Mouse (Mus musculus) stomach, postnatal 0 days (tissue): ENCODE results near the gene Pwwp2a. TPM values are rescaled to one million over a fixed set of nuclear protein-coding genes. Genes with fewer than 3 reads are reported as not detected.

ENCODE experiments used
- ATAC-seq: fragments of 200-750 bp; cut with Nextera tagmentation; 2 replicates; pipeline ENCODE4 v1.8.0; 2017; ENCODE audit not compliant: low FRiP score, low TSS enrichment
- DNase-seq: peaks from one replicate; pipeline ENCODE4 v3.0.0-alpha.2; 2016; ENCODE audit warnings: low spot score
- H3K27ac ChIP-seq: fragments of 300-500 bp; sonication (generic); replicated peaks from 2 replicates; pipeline ENCODE4 v1.5.1; 2014; ENCODE audit warnings: mild to moderate bottlenecking, control low read depth
- H3K27me3 ChIP-seq: fragments of 300-500 bp; sonication (generic); 2 replicates; pipeline ENCODE4 v1.6.1; 2014; ENCODE audit warnings: low read length; ENCODE audit not compliant: control insufficient read depth, insufficient read depth
- H3K36me3 ChIP-seq: fragments of 300-500 bp; sonication (generic); 2 replicates; pipeline ENCODE4 v1.6.1; 2014; ENCODE audit warnings: low read length, mixed read lengths; ENCODE audit not compliant: control insufficient read depth, insufficient read depth
- H3K4me1 ChIP-seq: fragments of 300-500 bp; sonication (generic); replicated peaks from 2 replicates; pipeline ENCODE4 v1.6.1; 2014; ENCODE audit warnings: antibody characterized with exemption; ENCODE audit not compliant: control insufficient read depth, insufficient read depth
- H3K4me2 ChIP-seq: fragments of 300-500 bp; sonication (generic); replicated peaks from 2 replicates; pipeline ENCODE4 v1.6.1; 2014; ENCODE audit warnings: low read depth, mild to moderate bottlenecking, control low read depth, moderate library complexity
- H3K4me3 ChIP-seq: fragments of 300-500 bp; sonication (generic); 2 replicates; pipeline ENCODE4 v1.5.1; 2014; ENCODE audit warnings: low read depth, low read length, control low read depth
- H3K9ac ChIP-seq: fragments of 300-500 bp; sonication (generic); 2 replicates; pipeline ENCODE4 v1.6.1; 2014; ENCODE audit warnings: mild to moderate bottlenecking, low read length, control low read depth, mixed read lengths
- H3K9me3 ChIP-seq: fragments of 300-500 bp; sonication (generic); 2 replicates; pipeline ENCODE4 v1.6.1; 2016; ENCODE audit warnings: low read length; ENCODE audit not compliant: control insufficient read depth
- CTCF ChIP-seq: IDR thresholded peaks from 2 replicates; pipeline ENCODE4 v1.5.1; 2016; ENCODE audit warnings: antibody characterized with exemption, low read depth, mild to moderate bottlenecking, moderate library complexity
- EP300 ChIP-seq: optimal IDR thresholded peaks from 2 replicates; pipeline ENCODE3; 2016; ENCODE audit warnings: antibody characterized with exemption
- WGBS: fragments of 180-500 bp; shearing (Covaris S2); extraction: QIAGEN DNeasy Blood & Tissue Kit; methylation state at CpG from one replicate; pipeline ENCODE4 v1.1.7; 2014; 5-methylcytosine and 5-hydroxymethylcytosine counted together
- polyA plus RNA-seq: library from polyadenylated mRNA; unstranded; fragments of >200 nt; fragmentation: Nextera tagmentation; extraction: Ambion mirVana; gene quantifications from 2 replicates; pipeline ENCODE4 v1.2.1, GENCODE M21; 2015

Gene Pwwp2a
- 11.3 and 12.2 TPM in 2 replicates for polyA plus RNA-seq

DNA sequence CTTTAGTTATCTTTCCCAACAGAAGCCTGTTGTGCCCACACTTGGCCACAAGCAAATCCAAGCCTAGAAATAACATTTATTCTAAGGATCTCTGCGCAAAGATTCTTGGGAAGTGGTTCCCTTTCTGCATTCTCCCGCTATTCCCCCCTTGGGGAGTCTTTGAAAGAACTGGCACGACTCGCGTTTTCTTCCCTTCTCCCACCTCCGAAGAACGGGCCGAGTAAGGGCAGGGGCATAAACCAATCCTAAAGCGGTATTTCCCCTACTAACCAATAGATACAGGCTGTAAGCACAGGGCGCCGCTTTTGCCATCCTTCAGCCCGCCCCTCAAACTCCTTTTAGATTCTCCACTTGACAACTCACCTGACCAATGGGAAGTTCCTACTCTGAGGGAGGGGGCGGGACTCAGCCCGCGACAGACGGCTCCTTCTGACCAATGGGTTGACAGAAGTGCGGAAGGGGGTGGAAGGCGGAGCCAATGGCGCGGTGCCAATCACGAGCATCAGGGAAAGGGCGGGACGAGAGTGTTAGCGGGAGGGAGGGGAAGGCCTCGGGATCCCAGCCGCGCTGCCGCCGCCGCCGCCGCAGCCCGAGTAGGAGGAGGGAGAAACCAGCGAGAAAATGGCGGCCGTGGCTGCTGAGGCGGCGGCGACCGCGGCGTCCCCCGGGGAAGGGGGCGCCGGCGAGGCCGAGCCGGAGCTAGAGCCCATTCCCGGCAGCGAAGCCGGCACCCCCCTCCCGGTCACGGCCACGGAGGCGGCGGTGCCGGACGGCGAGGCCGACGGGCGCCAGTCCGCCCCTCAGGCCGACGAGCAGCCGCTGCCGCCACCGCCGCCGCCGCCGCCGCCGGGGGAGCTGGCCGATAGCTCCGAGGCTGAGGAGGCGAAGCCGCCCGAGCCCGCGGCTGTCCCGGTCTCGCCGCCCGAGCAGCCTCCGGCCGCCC lies at the start of gene Pwwp2a:
Gene Pwwp2a, plus strand, starts transcription at position 527 of the 943 bp plus-strand sequence.
- Histone ChIP-seq H3K27ac (peak within 1 kb of the TSS; percentile 96), H3K4me3 (peak within 1 kb of the TSS; percentile 93), H3K27me3 (no peaks in the 10 kb centered on the region), H3K9ac (peak within 1 kb of the TSS; percentile 96), H3K9me3 (no peaks in the 10 kb centered on the region), H3K36me3 (no peaks in the 10 kb centered on the region), H3K4me1 (no peaks in the 10 kb centered on the region), H3K4me2 (peak within 1 kb of the TSS; percentile 85)
- DNase-seq (peak; percentile 99), ATAC-seq (peak; percentile 100)
- WGBS: under 1% methylated on average over 43 of the region's 87 CpGs
- TF ChIP-seq CTCF: no peak
- TF ChIP-seq EP300: no peak

DNA sequence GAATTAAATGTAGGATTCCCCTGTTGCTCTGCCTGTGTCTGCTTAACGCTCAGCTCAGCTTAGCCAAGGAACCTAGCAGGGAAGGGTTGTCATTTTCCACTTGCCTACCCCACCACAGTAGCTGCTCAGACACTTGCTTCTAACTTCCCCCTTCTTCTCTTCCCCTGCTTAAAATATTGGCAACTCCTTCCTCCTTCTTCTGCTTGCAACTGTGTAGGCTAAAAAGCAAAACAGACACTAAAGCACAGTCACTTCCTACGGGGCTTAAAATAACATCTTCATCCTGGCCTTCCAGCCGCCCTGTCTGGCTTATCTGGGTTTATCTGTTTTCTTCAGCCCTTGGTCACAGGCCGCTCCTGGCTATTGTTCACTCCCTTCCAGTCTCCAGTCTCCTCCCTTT lies 49.2 kb upstream of the Pwwp2a start:
- Histone ChIP-seq H3K4me2 (no peak overlapping the region), H3K9me3 (no peaks in the 10 kb centered on the region), H3K4me3 (no peak overlapping the region), H3K9ac (no peak overlapping the region), H3K27ac (no peak overlapping the region), H3K36me3 (no peaks in the 10 kb centered on the region), H3K4me1 (peaks cover 3% of the 10 kb centered on the region; the same call in 1 of the 2 replicates), H3K27me3 (no peaks in the 10 kb centered on the region)
- 39% methylated on average over 4 of the region's 4 CpGs for WGBS
- ATAC-seq (no peak), DNase-seq (no peak)
- TF ChIP-seq CTCF (no peak), EP300 (no peak)

DNA sequence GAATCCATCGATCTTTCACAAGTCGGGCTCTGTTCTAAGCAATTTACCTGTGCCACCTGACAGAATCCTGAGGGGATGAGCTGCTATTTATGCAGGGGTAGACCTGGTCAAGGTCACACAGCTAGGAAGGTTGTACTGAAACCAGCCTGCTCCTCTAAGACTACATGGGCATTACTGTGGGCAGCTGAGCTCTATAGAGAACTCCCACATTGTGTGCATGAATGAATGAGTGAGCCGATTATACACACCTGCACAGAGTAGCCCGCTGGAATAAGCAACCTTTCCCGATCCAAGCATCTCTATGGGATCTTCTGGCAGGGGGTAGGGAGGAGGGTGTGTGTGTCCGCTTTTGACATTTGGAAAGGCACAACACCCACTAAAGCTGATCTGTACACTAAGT lies 48.6 kb upstream of the Pwwp2a start:
- 65% methylated on average over 6 of the region's 6 CpGs for WGBS
- Histone ChIP-seq H3K4me3 (no peak overlapping the region), H3K4me1 (peaks cover 3% of the 10 kb centered on the region; the same call in 1 of the 2 replicates), H3K4me2 (no peak overlapping the region), H3K36me3 (no peaks in the 10 kb centered on the region), H3K27ac (no peak overlapping the region), H3K27me3 (no peaks in the 10 kb centered on the region), H3K9ac (no peak overlapping the region), H3K9me3 (no peaks in the 10 kb centered on the region)
- DNase-seq: no peak
- no peak for TF ChIP-seq CTCF
- no peak for TF ChIP-seq EP300
- peak; percentile 11; the same call in 1 of the 2 replicates for ATAC-seq

DNA sequence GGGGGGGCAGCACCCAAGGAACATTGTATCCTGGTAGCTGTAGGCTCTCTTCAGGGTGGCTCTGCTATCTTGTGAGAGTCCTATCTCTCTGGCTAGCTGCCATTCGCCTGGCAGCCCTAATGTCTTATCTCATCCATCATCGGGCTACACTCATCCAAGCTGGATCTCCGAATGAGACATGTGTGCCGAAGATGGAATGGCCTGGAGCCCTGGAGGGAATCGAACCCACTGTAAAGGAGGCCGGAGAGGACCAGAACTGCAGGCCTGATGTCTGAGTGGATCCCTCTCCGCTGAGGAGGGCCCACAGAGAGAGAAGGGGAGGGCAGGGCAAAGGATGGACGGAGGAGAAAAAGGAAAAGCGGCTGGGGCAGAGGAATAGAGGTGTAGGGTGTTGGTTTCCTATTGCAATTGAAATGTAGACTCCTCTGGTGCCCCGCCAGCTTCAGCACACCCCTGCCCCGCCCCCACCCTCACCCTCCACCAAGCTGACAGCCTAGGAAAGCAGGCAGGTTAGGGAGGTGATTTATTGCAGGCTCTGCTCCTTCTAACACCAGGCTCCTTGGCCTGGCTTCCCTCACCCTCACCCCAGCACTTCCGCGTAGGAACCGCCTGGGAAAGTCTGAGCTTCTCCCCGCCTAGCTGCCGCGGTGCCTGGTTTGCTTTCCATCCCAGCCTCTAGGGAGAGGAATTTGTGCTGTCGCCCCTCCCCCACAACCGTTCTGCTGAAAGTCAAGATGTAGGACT lies 48.0 kb upstream of the Pwwp2a start:
- WGBS: 17% methylated on average over 19 of the region's 19 CpGs
- DNase-seq (peak; percentile 77), ATAC-seq (peak; percentile 88)
- H3K4me2 ChIP-seq: peak overlapping the region; percentile 35
- H3K36me3 ChIP-seq: no peaks in the 10 kb centered on the region
- H3K4me1 ChIP-seq: peaks cover 3% of the 10 kb centered on the region; the same call in 1 of the 2 replicates
- H3K9ac ChIP-seq: peak overlapping the region; percentile 27; the same call in 1 of the 2 replicates
- TF ChIP-seq EP300: no peak
- TF ChIP-seq CTCF: peak; percentile 52
- no peaks in the 10 kb centered on the region for H3K9me3 ChIP-seq
- no peak overlapping the region for H3K4me3 ChIP-seq
- peak overlapping the region; percentile 71 for H3K27ac ChIP-seq
- no peaks in the 10 kb centered on the region for H3K27me3 ChIP-seq

DNA sequence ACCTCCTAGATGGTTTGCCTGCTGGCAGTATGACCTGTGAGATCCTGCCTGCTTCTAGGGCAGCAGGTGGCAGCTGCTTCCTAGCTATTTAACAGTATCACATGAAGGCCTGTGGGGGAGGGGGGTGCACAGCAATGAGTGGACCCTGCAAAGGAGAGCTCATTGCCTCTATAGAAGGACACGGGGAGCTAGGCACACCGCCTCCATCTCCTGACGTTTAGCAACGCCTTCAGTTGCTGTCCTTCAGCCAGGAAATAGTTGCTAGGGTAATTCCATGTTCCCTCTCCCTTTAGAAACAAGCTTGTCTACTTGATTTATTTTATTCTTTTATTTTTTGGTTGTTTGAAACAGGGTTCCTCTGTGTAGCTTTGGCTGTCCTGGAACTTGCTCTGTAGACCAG lies 45.0 kb upstream of the Pwwp2a start:
- ATAC-seq: no peak
- no peaks in the 10 kb centered on the region for H3K36me3 ChIP-seq
- H3K4me1 ChIP-seq: peaks cover 3% of the 10 kb centered on the region; the same call in 1 of the 2 replicates
- H3K4me3 ChIP-seq: no peak overlapping the region
- no peaks in the 10 kb centered on the region for H3K9me3 ChIP-seq
- H3K4me2 ChIP-seq: no peak overlapping the region
- WGBS: 43% methylated on average over 4 of the region's 4 CpGs
- no peaks in the 10 kb centered on the region for H3K27me3 ChIP-seq
- H3K27ac ChIP-seq: no peak overlapping the region
- no peak for DNase-seq
- H3K9ac ChIP-seq: no peak overlapping the region
- TF ChIP-seq EP300 (no peak), CTCF (no peak; the same call in 1 of the 2 replicates)
